Mouse (Mus musculus): ENCODE data around the gene Abcd4.

Abcd4 gene

DNA sequence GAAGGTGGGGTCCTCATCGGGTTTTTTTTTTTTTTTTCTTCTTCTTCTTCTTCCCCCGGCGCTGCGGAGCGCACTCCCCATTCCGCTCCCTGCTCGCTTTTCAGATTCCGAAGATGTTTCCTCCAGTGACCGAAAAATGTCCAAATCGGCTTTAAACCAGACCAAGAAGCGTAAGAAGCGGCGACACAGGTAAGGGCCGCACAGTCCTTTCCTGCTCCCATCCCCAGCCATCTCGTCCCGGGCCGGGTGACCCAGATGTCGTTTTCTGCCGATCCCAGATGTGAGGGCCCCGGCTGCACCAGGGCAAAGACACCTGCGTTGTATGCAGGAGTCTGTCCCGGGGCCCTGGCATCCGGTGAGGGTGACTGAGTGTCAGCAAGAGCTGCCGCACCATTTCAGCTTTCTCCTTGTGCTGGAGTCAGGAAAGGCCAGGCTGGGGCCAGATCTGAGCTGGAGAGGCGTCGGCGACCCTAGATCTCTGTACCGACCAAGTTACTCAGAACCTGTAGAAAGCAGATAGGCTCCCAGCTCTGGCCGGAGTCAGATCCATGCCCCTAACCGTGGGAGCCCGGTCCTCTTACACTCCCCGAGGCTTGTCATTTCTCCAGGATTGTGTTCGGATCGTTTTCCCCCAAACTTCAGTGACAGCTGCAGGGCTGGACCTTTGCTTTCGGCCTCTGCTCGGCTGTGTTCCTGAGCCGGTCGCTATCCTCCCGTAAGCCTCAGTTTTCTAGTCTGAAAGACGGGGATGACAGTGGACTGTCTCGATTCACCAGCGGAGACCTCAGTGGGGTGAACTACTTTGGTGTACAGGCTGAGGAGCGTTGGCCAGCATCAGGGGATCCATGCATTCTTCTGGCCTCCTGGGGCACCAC, 45.5 kb downstream of the Abcd4 start:
- no peak for DNase-seq (ENCODE audit: low spot score in 2 of 2)

DNA sequence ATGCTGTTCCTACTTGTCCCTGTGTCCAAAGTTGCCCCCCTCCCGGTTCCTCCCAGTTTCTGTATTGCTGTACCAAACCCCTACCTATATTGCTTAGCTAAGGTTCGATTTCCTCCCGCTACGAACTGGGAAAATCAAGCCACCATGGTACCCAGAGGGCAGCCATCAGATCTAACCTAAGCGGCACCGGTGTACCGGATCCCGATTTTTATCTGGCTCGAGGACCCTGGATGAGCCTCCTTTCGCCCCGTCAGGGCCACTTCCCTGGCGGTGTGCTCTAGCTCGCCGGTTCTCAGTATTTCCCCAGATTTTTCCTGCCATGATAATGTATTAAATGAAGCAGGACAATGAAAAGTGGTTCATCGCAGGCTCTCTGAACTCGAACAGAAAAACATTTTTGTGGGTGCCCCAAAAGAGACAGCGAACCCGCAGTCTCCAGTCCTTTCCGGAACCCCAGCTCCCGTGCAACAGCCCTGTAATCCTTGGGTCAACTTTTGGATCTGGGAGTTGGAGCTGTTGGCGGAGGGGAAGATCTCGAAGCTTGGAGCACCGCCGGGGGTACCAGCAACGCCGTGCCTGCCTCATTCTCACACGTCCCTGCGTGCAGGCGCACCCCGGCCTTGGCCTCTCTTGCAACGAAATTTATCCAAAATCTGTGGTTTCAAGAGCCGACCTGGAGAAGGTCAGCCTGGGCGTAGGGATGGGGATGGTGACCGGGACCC, 46.4 kb downstream of the Abcd4 start:
- DNase-seq (ENCODE audit: low spot score in 2 of 2): no peak

DNA sequence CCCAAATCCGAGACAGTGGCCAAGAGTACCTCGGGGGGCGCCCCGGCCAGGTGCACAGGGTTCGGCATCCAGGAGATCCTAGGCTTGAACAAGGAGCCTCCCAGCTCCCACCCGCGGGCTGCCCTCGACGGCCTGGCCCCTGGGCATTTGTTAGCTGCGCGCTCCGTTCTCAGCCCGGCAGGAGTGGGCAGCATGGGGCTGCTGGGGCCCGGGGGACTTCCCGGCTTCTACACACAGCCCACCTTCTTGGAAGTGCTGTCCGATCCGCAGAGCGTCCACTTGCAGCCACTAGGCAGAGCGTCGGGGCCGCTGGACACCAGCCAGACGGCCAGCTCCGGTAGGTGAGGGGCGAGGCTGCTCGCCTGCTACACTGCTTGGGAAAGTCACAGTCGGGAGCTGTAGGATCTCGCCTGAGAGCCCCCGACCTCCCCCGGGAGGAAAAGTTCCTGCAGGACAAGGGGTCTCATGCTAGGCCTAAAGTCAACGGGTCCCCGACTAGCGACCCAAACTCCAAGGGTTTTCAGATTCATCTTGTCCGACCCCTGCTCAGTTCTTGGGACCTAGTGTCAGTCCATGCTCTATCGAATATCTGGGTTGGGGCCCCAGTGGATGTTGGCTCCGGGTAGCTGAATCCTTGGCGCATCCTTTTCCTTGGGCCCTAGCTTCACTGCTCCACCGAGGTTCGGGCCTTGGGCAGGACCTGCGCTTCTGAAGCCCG, 47.1 kb downstream of the Abcd4 start:
- DNase-seq (ENCODE audit: low spot score in 2 of 2): no peak

DNA sequence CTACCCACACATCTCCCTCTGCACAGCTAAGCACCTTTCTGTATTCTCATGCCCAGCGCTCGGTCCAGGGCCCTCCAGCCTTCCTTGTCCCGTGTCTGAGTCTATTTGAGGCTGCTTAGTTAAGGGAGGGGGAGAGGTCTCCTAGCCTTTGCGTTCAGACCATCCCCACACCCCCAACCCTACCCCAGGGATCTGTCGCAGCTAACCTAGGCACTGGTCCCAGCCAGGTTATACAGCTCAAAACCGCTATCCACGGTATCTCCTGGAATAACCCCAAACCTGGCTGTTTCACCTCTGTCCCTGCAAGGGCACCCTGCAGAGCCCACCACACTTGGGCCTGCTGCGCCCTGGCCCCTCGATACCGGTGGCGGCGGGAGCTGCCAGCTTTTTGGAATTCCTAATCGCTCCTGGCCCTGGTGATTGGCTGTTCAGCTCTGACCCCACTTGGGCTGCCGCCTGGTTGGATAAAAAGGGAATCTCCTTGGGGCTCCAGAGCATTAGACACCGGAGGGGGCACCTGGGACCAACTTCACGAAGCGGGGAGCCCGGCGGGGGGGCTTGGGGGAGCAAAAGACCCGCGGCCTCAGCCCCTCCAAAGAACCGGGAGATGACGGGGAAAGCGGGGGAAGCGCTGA, 47.8 kb downstream of the Abcd4 start, which contains the start of gene Vsx2:
TSS of gene Vsx2 (plus strand) at position 427 of the 635 bp plus-strand sequence.
- no peak for DNase-seq (ENCODE audit: low spot score in 2 of 2)

DNA sequence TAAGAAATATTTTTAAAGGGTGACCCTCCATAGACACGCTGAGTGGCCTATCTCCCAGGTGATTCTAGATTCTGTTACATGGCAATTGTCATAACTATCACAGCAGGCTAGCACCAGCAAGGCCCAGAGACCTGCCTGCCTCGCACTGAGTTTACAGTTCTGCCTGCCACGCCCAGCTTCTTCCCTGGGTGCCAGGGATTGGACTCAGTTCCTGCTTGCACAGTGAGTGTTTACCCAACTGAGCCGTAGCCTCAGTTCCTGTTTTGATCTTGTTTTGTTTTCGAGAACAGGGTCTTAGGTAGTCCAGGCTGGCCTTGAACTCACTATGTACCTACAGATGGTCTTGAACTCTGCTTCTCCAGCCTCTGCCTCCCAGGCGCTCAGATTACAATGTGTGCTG, 49.6 kb downstream of the Abcd4 start:
- DNase-seq (ENCODE audit: low spot score in 2 of 2): no peak

DNA sequence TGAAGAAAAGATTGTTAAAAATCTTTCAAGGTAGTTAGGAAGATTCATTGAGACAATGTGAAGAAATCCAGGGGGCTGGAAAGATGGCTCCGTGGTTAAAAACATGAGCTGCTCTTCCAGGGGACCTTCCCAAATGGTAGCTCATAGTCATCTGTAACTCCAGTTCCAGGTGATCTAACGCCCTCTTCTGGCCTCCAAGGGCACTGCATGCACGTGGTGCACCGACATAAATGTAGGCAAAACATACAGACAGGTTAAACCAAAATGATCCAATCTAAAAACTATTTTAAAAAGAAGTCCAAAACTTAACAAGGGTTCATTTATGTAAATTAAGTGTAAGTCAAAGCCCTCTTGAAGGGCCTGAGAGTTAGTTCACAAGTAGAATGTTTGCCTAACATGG, 54.7 kb downstream of the Abcd4 start:
- DNase-seq (ENCODE audit: low spot score in 2 of 2): no peak

DNA sequence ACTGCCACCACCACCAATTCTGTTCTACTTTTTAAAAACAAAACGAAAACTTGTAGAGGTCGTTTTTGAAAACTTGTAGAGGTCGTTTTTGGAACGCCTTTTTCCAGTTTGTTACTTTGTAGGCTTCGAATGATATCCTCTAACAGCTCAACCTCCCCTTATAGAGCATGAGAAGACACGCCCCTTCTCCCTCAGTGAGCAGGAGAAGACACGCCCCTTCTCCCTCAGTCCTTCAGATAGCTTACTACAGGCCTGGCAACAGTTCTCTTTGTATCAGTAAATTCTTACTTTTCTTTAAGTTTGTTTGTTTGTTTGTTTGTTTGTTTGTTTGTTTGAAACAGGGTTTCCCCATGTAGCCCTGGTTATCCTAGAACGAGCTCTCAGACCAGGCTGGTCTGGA, 62.0 kb downstream of the Abcd4 start:
- no peak for DNase-seq (ENCODE audit: low spot score in 2 of 2)
